Mouse (Mus musculus): ENCODE results near the gene Cabp2.
A peak's percentile ranks its signal among the peaks of the same experiment; 100 is the strongest.

The Cabp2 gene

GRCm38 (mm10) chr19:4080511-4081009, 818 bp upstream of the Cabp2 start:
- DNase-seq (ENCODE audit: low read depth, low spot score): peak; percentile 28

- DNase-seq (ENCODE audit: low read depth, low spot score): no peak
Measured at GRCm38 (mm10) chr19:4082219-4082965, 1.0 kb downstream of the Cabp2 start.

GRCm38 (mm10) chr19:4083316-4083715, 1.9 kb downstream of the Cabp2 start:
- DNase-seq (ENCODE audit: low read depth, low spot score): no peak

- DNase-seq (ENCODE audit: low read depth, low spot score): no peak
Measured at GRCm38 (mm10) chr19:4083826-4084225, 2.4 kb downstream of the Cabp2 start.

GRCm38 (mm10) chr19:4084984-4085383, 3.6 kb downstream of the Cabp2 start:
- no peak for DNase-seq (ENCODE audit: low read depth, low spot score)

- DNase-seq (ENCODE audit: low read depth, low spot score): no peak
Measured at GRCm38 (mm10) chr19:4086156-4086555, 4.8 kb downstream of the Cabp2 start.

- no peak for DNase-seq (ENCODE audit: low read depth, low spot score)
Measured at GRCm38 (mm10) chr19:4087090-4087489, 5.7 kb downstream of the Cabp2 start.

- no peak for DNase-seq (ENCODE audit: low read depth, low spot score)
Measured at GRCm38 (mm10) chr19:4088146-4088545, 6.8 kb downstream of the Cabp2 start.

- no peak for DNase-seq (ENCODE audit: low read depth, low spot score)
Measured at GRCm38 (mm10) chr19:4089128-4089527, 7.8 kb downstream of the Cabp2 start.

- no peak for DNase-seq (ENCODE audit: low read depth, low spot score)
Measured at GRCm38 (mm10) chr19:4090446-4090845, 9.1 kb downstream of the Cabp2 start.

- DNase-seq (ENCODE audit: low read depth, low spot score): no peak
Measured at GRCm38 (mm10) chr19:4091383-4091782, 10.0 kb downstream of the Cabp2 start.

GRCm38 (mm10) chr19:4092750-4093149, 11.4 kb downstream of the Cabp2 start:
- no peak for DNase-seq (ENCODE audit: low read depth, low spot score)

- DNase-seq (ENCODE audit: low read depth, low spot score): no peak
Measured at GRCm38 (mm10) chr19:4093772-4094171, 12.4 kb downstream of the Cabp2 start.

GRCm38 (mm10) chr19:4094348-4094747, 13.0 kb downstream of the Cabp2 start:
- DNase-seq (ENCODE audit: low read depth, low spot score): no peak

GRCm38 (mm10) chr19:4094774-4095303, 13.5 kb downstream of the Cabp2 start:
- DNase-seq (ENCODE audit: low read depth, low spot score): no peak

GRCm38 (mm10) chr19:4095802-4096201, 14.4 kb downstream of the Cabp2 start:
- no peak for DNase-seq (ENCODE audit: low read depth, low spot score)

- peak; percentile 100 for DNase-seq (ENCODE audit: low read depth, low spot score)
Measured at GRCm38 (mm10) chr19:4096642-4097440, 15.5 kb downstream of the Cabp2 start, which contains the start of gene Cdk2ap2. Gene Cdk2ap2, plus strand, starts transcription at chr19:4097182.

- DNase-seq (ENCODE audit: low read depth, low spot score): peak; percentile 96
Measured at GRCm38 (mm10) chr19:4097441-4097825, 16.1 kb downstream of the Cabp2 start.

- peak; percentile 42 for DNase-seq (ENCODE audit: low read depth, low spot score)
Measured at GRCm38 (mm10) chr19:4098426-4098825, 17.0 kb downstream of the Cabp2 start.

GRCm38 (mm10) chr19:4099056-4099455, 17.7 kb downstream of the Cabp2 start:
- DNase-seq (ENCODE audit: low read depth, low spot score): peak; percentile 93

GRCm38 (mm10) chr19:4099837-4100717, 18.7 kb downstream of the Cabp2 start, which contains the start of gene Pitpnm1:
Gene Pitpnm1, plus strand, starts transcription at chr19:4099998.
- DNase-seq (ENCODE audit: low read depth, low spot score): peak; percentile 88
